Mouse (Mus musculus) ovary, postnatal 14 days (tissue): ENCODE results near the gene Capza2.

Experiments used
- DNase-seq: peaks from one replicate; pipeline ENCODE4 v3.0.0; 2022; ENCODE audit warnings: low spot score

Gene Capza2

DNA sequence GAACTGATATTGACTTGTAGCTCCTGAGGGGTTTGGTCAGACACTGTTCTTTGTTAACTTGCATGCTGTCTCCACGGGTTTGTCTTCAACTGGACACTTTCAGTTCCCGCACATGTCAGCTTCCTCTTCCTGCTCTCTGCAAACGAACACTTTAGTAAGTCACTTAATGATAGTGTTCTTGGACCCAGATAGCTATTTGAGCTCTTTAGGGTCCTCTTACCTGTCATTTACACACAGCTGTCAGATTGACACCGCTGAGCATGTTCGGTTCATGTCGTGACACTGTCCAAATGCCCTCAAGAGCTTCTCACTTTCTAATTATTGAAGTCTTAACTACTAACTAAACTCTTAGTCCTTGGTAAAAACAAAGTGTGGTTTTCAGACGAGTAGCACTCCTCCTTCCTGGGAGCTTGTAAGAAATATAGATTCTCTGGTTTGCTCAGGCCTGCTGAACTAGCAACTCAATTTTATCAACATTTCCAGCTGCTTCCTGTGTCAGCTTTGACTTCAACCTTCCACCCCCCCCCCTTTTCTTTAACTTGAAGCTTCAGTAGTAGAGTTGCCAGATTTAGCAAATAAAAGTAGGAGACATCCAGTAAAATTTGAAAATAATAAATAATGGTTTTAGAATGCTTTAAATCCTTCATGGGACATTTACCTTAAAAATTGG, at the start of gene Capza2:
Gene Capza2 (plus strand): TSS at position 620 of the 670 bp plus-strand sequence.
- DNase-seq, result no peak

DNA sequence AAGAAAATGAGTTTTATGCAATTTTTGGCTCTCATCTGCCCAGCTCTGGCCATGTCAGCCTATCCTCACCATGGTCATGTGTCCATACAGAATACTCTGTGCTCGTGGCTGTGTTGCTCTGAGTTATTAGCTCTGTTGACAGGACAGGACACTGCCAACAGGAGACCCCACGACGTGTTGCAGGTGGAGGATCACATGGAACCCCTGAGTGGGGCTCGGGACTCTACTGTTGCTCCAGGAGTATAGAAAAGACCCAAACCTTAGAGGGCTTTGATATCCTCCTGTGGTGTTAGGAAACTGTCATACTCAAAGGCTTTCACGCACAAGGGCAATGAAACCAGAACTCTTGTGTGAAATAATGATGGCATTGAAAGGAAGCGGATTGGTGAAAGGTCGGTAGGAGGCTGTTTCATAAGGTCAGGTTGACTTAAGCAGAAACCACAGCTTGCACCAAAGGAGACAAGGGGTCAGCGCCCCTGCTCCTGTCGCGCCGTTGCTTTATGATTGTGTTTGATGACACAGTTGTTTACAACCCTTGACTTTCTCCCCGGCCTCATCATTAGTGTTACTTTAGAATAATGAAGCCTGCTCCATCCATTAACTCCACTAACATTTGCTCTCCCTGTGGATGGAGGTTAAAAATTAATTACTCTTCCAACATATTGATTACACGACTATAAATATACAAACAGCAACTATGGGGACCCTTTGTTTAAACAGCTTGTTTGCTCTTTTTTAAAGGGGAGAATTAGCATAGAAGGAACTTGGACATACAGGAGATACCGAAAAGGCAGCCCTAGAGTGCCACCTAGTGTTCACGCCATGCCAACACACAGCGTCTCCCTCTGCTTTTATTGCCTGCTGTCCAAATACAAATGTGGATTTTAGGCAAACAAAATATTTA, 46.7 kb upstream of the Capza2 start:
- peak; percentile 73 for DNase-seq

DNA sequence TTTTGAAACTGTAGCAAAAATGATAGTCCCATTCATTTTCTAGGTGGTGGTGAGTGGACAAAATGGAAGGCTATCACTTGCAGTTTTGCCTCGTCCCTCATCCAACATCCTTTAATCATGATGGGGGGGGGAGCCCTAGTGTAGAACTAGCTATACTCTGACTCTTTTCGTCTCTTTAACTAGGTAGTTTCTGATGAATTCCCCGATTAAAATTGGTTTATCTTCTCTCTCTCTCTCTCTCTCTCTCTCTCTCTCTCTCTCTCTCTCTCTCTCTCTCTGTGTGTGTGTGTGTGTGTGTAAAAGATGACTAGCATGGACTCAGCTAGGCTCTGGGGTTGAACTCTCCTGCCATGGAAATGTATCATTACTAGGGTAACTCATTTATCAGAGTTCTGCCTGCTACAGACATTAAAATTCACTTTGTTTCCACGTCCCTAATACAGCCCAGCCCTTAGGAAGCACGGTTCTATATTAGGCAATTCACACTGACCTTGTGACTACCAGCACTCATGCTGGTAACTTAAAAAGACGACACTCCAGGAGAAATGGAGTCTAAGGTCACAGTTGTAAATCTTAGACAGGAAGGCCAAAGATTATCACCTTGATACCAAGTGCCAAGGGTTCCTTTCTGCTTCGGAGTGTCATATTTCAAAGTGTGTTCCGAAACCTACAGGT, 45.9 kb upstream of the Capza2 start:
- DNase-seq, result no peak

DNA sequence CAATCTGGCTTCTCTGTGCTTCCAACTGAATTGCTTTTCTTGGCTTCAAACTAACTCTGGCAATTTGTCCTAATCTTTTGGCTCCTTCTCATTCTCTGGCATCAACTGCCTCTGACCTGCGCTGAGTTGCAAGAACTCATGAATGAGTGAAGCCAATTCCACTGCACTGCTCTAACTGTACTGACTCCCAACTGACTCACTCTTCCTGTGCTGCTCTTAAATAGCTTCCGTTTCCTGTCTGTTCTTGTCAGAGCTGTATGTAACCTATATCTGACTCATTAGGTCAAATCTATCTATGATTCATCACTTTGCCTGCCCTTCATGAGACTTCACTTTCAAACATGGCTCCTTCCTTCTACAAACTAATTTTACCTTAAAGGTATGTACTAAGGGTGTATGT, 42.1 kb upstream of the Capza2 start:
- DNase-seq, result no peak

DNA sequence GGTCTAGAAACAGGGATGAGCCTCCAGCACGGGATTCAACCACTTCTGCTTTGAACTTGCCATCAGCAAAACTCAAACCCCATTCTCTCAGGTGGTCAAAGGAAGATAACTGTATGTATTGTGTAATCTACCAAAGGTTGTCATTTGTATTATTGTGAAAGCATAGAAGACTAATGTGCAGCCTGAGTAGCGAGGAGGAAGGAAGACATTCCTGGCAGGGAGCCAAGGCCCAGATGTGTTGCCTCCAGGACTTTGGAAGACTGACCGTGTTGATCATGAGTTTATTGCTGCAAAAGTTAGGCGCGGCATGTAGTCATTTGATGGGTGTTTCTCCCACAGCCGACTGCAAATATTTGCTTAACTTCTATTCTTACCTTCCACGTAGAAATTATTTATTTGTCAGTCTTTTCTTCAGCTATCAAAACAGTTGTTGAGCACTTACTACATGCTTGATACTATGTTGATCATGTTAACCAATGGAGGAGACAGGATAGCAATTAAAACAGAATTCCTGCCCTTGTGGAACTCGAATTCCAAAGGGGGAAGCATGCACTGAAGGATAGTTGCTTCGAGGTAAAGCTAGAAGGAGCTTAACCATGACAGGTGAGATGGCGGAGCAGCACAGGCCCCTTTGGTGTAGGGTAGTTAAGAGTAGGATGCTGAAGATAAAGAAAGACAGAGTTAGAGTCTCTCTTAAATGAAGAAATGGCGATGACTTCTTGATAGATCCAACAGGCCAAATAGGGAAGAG, 40.1 kb upstream of the Capza2 start:
- DNase-seq, result no peak

DNA sequence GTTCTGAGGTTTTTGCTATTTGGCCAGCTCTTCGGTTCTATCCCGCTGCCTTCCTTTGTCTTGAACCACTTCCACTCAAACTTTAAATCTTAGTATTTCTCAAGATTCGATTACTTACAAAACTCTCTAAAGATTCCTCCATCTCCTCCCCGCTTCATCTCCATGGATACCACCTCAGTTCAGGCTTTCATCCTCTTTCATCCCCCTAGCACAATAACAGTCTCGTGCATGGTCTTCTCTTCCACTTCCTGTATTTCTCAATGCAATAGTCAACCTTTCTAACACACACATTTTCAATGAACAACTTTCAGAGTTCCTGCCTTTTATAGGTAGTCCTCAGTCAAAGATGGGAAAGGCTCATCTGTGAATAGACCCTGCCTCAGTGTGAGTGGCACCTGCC, 36.7 kb upstream of the Capza2 start:
- no peak for DNase-seq

DNA sequence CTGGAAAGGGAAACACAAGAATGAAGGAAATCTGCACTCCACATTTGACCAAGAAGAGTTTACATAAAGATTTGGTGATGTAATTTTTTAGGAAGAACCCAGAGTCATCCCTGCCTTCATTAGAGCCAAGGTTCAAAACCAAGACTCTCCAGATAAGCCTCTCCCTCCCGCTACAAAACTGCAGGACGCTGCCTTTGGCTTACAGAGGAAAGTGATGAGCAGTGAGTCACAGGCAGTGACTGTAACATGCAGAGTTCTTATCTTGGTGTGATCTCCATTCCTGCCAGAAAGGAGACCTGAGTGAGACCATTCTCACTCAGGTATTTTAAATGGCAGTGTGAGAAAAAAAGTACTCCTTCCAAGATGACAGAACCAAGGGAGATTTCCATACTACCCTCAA, 34.5 kb upstream of the Capza2 start:
- no peak for DNase-seq

DNA sequence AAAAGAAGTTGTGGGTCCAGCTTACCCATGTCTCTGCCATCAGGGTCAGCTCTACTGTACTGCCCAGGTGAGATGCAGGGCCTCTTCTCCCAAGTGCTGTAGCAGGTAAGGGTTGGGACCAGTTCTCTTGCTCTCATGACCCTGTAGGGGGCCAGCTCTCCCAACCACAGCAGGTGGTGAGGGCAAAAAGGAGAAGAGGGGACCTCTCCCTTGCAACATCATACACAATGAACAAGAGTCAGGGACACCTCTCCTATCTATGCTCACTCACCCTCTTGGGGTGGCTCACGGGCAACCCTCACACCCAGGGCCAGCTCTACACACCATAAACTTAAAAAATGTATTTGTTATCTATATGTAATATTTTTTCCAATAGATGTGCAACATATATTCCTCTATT, 29.1 kb upstream of the Capza2 start:
- no peak for DNase-seq

DNA sequence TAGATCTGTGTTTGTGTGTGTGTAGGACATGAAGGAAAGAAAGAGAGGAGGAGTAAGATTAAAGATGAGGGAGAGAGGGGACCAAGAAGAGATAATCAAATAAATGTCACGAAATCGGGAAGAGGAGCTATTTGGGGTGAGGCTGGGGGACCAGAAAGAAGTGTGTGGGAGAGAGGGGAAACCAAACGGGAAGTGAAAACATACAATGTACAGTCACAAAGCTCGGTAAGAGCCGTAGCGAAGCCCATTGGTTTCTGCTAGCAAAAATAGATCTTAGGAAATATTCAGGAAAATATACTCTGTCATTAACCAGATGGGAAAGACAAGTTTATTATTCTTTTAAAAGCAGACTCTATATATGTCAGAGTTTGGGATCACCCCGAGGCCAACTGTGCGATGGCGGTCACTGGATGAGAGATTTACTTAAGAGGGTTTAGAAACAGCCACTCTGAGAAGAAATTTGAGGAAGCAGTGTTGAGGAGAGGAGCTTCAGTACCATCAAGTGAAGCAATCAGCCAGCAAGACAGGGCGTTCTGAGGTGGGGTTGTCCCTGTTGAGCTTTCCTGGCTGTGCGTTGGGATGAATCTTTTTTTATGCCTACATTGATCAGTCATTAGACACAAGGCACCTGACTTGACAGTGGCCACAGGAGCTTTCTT, 24.6 kb upstream of the Capza2 start:
- no peak for DNase-seq

DNA sequence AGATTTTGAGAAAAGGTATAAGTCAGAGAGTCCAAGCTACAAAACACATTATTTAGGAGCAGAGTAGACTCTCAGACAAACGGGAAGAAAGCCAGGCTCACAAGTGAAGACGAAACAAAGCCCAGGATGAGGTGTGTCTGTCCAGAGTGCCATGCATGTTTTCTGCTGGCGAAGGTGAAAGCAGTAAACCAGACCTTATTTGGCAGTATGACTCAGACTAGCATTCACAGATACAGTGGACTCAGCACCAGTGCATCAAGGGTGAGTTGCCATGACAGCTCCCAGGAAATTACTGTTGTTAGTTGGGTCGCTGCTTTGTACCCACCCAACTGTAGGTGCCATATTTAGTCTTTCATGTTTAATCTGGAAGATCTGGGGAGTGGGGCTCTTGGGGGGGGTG, 23.4 kb upstream of the Capza2 start:
- DNase-seq, result no peak

DNA sequence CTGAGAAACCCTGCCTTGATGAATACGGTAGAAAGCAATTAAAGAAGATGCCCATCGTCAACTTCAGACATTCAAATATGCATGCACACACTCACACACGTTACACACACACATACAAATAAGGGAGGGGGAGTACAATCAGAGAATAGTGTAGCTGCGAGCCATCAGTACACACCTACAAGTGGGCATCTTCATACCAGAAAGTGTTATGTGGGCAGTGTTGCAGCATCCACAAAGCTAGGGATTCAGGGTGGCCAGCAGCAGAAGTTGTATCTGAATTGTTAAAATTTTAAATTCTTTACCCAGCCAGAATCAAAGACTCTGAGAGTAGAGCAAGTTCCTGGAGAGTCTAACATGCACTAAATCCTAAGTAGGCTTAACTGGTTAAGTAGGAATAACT, 15.2 kb upstream of the Capza2 start:
- no peak for DNase-seq

DNA sequence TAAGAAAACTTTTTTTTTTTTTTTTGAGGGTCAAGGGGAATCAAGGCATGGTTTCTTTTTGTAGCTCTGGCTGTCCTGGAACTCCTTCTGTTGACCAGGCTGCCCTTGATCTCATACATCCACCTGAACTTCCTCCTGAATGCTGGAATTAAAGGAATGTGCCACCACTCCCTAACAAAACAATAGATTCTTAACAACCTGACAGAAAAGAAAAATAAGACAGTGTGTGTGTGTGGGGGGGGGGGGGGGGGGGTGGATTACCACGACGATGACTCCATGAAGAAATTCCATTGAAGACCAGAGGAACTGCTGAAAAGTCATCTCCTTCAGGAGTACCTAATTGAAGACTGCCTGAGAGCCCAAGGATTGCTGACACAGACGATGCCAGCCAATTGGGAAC, 14.6 kb upstream of the Capza2 start:
- DNase-seq, result no peak

DNA sequence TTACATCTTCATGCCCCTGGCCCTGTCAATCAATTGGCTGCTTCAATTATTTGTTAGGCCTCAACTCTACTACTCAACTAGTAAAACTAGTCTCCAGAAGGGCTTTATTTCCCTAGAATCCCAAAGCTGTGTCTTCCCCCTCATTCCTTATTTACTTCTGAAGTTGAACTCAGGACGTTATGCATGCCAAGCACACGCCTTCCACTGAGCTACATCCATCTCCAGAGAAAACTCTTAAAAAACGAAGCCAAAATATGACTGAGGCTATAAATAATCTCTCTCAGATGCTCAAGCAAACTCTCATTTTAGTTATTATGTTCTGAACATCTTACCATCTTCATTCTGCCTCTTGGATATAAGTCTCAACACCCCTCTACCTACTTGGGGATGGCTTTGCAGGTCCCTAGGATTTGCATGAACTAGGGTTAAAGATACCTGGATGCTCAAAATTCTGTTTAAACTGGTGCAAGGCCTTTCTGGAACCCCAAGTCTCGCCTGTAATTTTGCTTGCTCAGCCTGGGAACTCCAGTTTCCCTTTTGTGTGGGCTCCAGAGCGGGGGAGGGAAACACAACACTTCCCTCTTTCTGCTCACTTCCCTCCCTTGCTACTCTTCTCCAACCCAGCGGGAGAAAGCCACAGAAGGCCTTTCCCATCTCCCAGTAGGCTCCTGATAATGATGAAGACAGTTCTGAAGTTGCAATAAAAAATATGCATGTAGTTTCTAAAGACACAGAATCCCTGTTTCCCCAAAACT, 7.2 kb upstream of the Capza2 start:
- DNase-seq, result no peak

DNA sequence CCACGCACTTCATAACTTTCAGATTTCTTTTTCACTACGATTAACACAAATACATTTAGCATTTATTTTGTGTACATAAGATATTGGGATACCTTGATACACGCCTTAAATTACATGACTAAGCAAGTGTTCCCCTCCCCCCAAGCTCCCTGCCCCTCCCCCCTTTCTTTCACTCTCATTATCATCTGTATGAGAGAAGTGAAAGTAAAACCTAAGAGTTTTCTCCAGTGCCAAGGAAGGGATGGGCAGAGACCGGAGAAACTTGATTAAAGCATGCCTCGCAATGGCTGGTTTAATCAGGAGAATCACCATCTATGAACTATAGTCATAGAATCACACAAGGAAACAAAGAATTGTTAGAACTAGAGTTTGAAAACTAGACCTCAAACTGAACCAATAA, 6.3 kb upstream of the Capza2 start:
- no peak for DNase-seq

DNA sequence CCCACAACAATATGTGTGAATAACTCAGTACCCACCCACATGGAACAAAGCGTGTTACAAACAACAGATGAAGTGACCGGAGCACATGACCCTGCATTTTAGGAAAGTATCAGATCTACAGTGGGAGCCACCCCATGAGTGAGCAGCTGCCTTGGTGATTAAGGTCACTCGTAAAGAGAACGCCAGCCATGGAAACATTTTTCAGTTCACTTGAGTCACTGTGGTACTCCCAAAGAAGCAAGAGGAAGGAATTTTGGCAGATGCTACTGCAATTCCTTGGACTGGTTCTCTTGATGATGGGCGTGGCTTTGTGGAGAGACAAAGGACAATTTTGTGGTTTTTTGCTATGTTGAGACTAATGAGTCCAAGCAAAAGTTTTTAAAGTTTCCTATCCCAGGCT, 4.4 kb upstream of the Capza2 start:
- DNase-seq, result no peak

DNA sequence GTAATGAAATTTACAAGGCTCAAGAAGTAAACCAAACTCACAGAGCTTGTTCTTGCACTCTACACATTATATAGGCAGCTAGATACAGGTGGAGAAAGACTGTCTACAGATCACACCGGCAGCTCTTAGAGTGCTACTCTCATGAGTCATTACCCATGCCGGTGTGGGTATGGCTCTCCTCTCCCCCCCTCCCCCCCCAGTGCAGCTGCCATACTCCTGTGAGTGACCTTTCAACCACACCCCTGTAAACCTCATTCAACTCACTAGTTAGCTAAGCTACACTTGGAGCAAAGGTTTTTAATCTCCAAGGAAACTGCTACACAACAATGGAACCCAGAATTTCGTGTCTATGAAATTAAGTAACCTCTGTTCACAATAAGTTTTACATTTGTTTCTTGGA, 2.2 kb upstream of the Capza2 start:
- DNase-seq, result no peak

DNA sequence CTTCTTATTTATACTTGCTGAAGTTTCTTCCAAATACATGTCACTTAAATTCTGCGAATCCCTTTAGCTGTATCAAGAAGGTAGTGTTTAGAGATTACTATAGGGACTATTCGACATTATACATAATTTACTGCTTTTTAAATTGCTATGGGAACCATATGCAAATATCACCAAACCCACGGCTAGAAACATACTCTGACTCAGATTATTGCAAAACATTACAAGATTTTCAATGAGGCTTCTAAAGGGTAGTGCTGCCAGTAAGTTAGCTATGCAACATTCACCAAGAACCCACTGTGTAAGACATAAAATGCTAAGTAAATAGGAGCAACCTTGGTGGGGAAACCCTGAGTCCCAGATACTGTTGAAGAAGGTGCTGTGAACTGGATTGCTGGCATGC, 1.0 kb upstream of the Capza2 start:
- DNase-seq, result no peak

DNA sequence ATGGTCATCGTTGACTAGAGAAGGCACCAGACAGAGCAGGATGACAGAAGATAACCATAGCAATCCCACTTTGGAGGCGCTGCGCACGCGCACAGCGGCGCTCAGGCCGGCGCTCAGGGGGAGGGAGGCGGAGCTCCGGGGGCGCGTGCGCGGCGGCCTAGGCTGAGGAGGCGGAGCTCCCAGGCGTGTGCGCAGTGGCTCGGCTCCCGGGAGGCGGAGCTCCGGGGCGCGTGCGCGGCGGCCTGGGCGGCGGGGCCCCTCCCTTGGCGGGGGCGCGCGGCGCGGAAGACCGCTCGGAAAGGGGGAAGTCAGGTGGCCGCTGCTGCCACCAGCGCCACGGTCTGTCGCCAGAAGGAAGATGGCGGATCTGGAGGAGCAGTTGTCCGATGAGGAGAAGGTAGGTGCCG, 733 bp downstream of the Capza2 start:
- DNase-seq, result peak; percentile 93

DNA sequence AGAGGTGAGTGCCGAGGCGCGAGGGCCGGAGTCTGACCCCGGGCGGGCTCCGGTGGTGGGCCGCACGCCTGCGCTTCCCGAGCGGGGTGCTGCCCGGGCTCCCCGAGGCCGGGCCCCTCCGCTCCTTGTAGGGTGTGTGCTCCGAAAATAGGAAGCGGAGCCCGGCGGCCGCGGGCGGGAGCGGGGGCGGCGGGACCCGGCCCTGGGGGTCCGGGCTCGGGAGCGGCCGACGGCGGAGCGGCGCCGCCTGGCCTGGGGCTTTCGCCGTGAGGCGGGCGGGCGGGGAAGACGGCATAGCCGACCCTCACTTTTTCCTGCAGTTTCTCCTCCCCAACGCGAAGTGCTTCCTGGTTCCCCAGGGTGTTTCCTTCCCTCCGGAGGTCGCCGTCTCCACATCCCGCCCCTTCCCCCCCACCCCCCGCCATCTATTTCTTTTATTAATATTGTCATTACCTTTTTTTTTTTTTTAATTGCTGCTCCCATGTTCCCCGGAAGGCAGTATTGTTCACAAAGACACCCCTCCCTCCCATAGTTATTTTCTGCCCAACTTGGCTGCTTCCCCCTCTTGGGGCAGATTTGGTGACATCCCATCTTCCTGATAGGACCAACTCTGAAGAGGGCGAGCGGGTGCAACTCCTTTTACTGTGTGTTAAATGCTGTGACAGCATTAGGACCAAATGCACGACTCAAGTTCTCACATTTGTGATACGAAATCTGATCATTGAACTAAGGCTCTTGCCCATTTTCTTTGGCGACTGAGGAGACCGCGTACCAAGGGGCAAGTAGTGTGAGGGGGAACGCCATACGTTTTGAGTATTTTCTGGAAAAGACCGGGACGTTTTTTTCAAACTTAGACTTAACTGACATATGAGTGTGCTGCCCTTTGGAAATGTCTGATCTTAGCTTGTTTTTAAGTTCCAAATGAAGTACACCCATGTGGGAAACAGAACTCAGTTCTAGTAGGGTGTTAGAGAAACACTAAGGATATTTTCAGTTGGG, 1.5 kb downstream of the Capza2 start:
- DNase-seq, result peak; percentile 30

DNA sequence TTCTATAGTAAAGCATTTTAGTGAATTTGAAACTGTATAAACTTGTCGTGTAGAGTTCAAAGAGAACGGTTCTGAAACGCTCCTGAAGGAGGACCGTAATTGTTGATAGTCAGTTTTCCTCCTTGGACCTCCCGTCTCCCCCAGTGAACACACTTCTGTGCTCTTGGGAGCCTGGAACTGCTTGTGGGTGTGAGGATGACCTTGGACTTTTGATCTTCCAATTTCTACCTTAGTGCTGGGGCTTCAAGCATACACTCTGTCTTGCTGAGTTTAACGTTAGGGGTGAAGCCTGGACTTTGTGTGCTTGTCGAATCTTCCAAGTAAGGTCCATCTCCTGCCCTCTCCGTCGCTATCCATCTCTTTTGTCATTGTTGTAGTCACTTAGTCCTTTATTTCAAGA, 4.0 kb downstream of the Capza2 start:
- no peak for DNase-seq
